Mouse (Mus musculus) lung, postnatal 0 days (tissue): ENCODE results near the gene Arf3. TPM values are rescaled to one million over a fixed set of nuclear protein-coding genes. Genes with fewer than 3 reads are reported as not detected.
A peak's percentile ranks its signal among the peaks of the same experiment; 100 is the strongest.

Experiments used
- ATAC-seq: fragments of 200-750 bp; cut with Nextera tagmentation; 2 replicates; pipeline ENCODE4 v1.8.0; 2017; ENCODE audit warnings: moderate library complexity
- DNase-seq: peaks from one replicate; pipeline ENCODE4 v3.0.0-alpha.2; 2016; ENCODE audit warnings: low spot score
- H3K27ac ChIP-seq: fragments of 300-500 bp; sonication (generic); 2 replicates; pipeline ENCODE4 v1.5.1; 2014; ENCODE audit warnings: antibody characterized with exemption, mild to moderate bottlenecking, low read length, mixed read lengths
- H3K27me3 ChIP-seq: fragments of 300-500 bp; sonication (generic); replicated peaks from 2 replicates; pipeline ENCODE4 v1.6.1; 2014; ENCODE audit warnings: low read length, mixed read lengths; ENCODE audit not compliant: insufficient read depth
- H3K36me3 ChIP-seq: fragments of 300-500 bp; sonication (generic); 2 replicates; pipeline ENCODE4 v1.6.1; 2014; ENCODE audit warnings: low read length, mixed read lengths; ENCODE audit not compliant: insufficient read depth
- H3K4me1 ChIP-seq: fragments of 300-500 bp; sonication (generic); 2 replicates; pipeline ENCODE4 v1.6.1; 2014; ENCODE audit warnings: antibody characterized with exemption, low read depth, low read length, mixed read lengths; ENCODE audit not compliant: insufficient read depth
- H3K4me2 ChIP-seq: fragments of 300-500 bp; sonication (generic); replicated peaks from 2 replicates; pipeline ENCODE4 v1.6.1; 2014; ENCODE audit warnings: low read depth, mild to moderate bottlenecking, low read length, moderate library complexity, mixed read lengths
- H3K4me3 ChIP-seq: fragments of 300-500 bp; sonication (generic); 2 replicates; pipeline ENCODE4 v1.5.1; 2014; ENCODE audit warnings: low read depth, low read length
- H3K9ac ChIP-seq: fragments of 300-500 bp; sonication (generic); replicated peaks from 2 replicates; pipeline ENCODE4 v1.6.1; 2014; ENCODE audit warnings: low read depth, mild to moderate bottlenecking
- H3K9me3 ChIP-seq: fragments of 300-500 bp; sonication (generic); 2 replicates; pipeline ENCODE4 v1.6.1; 2016; ENCODE audit warnings: low read length, mixed read lengths
- CTCF ChIP-seq: IDR thresholded peaks from 2 replicates; pipeline ENCODE4 v1.5.1; 2016; ENCODE audit warnings: antibody characterized with exemption, mild to moderate bottlenecking
- EP300 ChIP-seq: IDR thresholded peaks from 2 replicates; pipeline ENCODE4 v1.6.1; 2016; ENCODE audit warnings: antibody characterized with exemption, mild to moderate bottlenecking, control low read depth
- WGBS: fragments of 180-500 bp; shearing (Covaris S2); extraction: QIAGEN DNeasy Blood & Tissue Kit; methylation state at CpG from one replicate; pipeline ENCODE4 v1.1.7; 2014; 5-methylcytosine and 5-hydroxymethylcytosine counted together
- polyA plus RNA-seq: library from polyadenylated mRNA; unstranded; fragments of >200 nt; fragmentation: Nextera tagmentation; extraction: Ambion mirVana; gene quantifications from 2 replicates; pipeline ENCODE4 v1.2.1, GENCODE M21; 2015

Gene Arf3
- polyA plus RNA-seq, 1 experiment from 2014 or later, result 47.1 TPM

GRCm38 (mm10) chr15:98806809-98807770, 44.1 kb upstream of the Arf3 start:
- no peak overlapping the region for H3K27ac ChIP-seq
- peak; percentile 20; the same call in 1 of the 2 replicates for ATAC-seq

GRCm38 (mm10) chr15:98806071-98806808, 43.2 kb upstream of the Arf3 start:
- no peaks in the 10 kb centered on the region for H3K36me3 ChIP-seq
- H3K27ac ChIP-seq, result no peak overlapping the region
- H3K27me3 ChIP-seq, result peaks cover 84% of the 10 kb centered on the region
- TF ChIP-seq EP300 (no peak), CTCF (no peak)
- peak overlapping the region; percentile 60 for H3K4me2 ChIP-seq
- peak overlapping the region; percentile 47 for H3K4me3 ChIP-seq
- ATAC-seq (0 out of 2 replicates have a peak, but pooled peaks have one; percentile 4), DNase-seq (no peak)
- 20% methylated on average over 29 of the region's 30 CpGs for WGBS
- H3K4me1 ChIP-seq, result peaks cover 21% of the 10 kb centered on the region; the same call in 1 of the 2 replicates
- no peak overlapping the region for H3K9ac ChIP-seq
- no peaks in the 10 kb centered on the region for H3K9me3 ChIP-seq

More at GRCm38 (mm10) chr15:98806809-98807770, 44.1 kb upstream of the Arf3 start:
- no peaks in the 10 kb centered on the region for H3K9me3 ChIP-seq
- H3K36me3 ChIP-seq, result no peaks in the 10 kb centered on the region
- TF ChIP-seq CTCF (no peak), EP300 (no peak)
- H3K9ac ChIP-seq, result no peak overlapping the region
- peak overlapping the region; percentile 35 for H3K4me3 ChIP-seq
- peak; percentile 35 for DNase-seq
- peaks cover 21% of the 10 kb centered on the region; the same call in 1 of the 2 replicates for H3K4me1 ChIP-seq
- peak overlapping the region; percentile 60 for H3K4me2 ChIP-seq
- peaks cover 76% of the 10 kb centered on the region for H3K27me3 ChIP-seq
- WGBS, result 2% methylated on average over 50 of the region's 58 CpGs

GRCm38 (mm10) chr15:98805324-98806040, 42.5 kb upstream of the Arf3 start:
- H3K9ac ChIP-seq, result no peak overlapping the region
- peak; percentile 76 for DNase-seq
- peaks cover 21% of the 10 kb centered on the region; the same call in 1 of the 2 replicates for H3K4me1 ChIP-seq
- peak overlapping the region; percentile 47 for H3K4me3 ChIP-seq
- ATAC-seq, result peak; percentile 63
- H3K36me3 ChIP-seq, result no peaks in the 10 kb centered on the region
- peaks cover 91% of the 10 kb centered on the region for H3K27me3 ChIP-seq
- WGBS, result under 1% methylated on average over 64 of the region's 64 CpGs
- H3K27ac ChIP-seq, result no peak overlapping the region
- peak overlapping the region; percentile 80 for H3K4me2 ChIP-seq
- TF ChIP-seq CTCF, result peak; percentile 80
- no peak for TF ChIP-seq EP300
- H3K9me3 ChIP-seq, result no peaks in the 10 kb centered on the region

GRCm38 (mm10) chr15:98804054-98804453, 41.0 kb upstream of the Arf3 start:
- no peak overlapping the region for H3K9ac ChIP-seq
- no peaks in the 10 kb centered on the region for H3K36me3 ChIP-seq
- ATAC-seq (peak; percentile 15; the same call in 1 of the 2 replicates), DNase-seq (peak; percentile 76)
- under 1% methylated on average over 32 of the region's 32 CpGs for WGBS
- H3K27ac ChIP-seq, result no peak overlapping the region
- H3K4me2 ChIP-seq, result peak overlapping the region; percentile 32; the same call in 1 of the 2 replicates
- H3K4me3 ChIP-seq, result peak overlapping the region; percentile 3; the same call in 1 of the 2 replicates
- H3K9me3 ChIP-seq, result no peaks in the 10 kb centered on the region
- H3K4me1 ChIP-seq, result peaks cover 21% of the 10 kb centered on the region; the same call in 1 of the 2 replicates
- peaks cover 96% of the 10 kb centered on the region for H3K27me3 ChIP-seq
- TF ChIP-seq CTCF, result peak; percentile 87
- TF ChIP-seq EP300, result no peak

GRCm38 (mm10) chr15:98802926-98803325, 39.9 kb upstream of the Arf3 start:
- no peak overlapping the region for H3K4me3 ChIP-seq
- no peaks in the 10 kb centered on the region for H3K9me3 ChIP-seq
- H3K27me3 ChIP-seq, result peaks cover 97% of the 10 kb centered on the region
- no peak overlapping the region for H3K27ac ChIP-seq
- no peak overlapping the region for H3K4me2 ChIP-seq
- 6% methylated on average over 8 of the region's 8 CpGs for WGBS
- no peak for TF ChIP-seq EP300
- TF ChIP-seq CTCF, result no peak
- no peak for DNase-seq
- no peak overlapping the region for H3K9ac ChIP-seq
- peaks cover 16% of the 10 kb centered on the region; the same call in 1 of the 2 replicates for H3K4me1 ChIP-seq
- no peak for ATAC-seq
- H3K36me3 ChIP-seq, result no peaks in the 10 kb centered on the region
